Mouse (Mus musculus): ENCODE results near the gene Igf1r. TPM values are rescaled to one million over a fixed set of nuclear protein-coding genes. Genes with fewer than 3 reads are reported as not detected.

The Igf1r gene
- polyA plus RNA-seq, 1 experiment from 2014 or later: 47.2 TPM

DNA sequence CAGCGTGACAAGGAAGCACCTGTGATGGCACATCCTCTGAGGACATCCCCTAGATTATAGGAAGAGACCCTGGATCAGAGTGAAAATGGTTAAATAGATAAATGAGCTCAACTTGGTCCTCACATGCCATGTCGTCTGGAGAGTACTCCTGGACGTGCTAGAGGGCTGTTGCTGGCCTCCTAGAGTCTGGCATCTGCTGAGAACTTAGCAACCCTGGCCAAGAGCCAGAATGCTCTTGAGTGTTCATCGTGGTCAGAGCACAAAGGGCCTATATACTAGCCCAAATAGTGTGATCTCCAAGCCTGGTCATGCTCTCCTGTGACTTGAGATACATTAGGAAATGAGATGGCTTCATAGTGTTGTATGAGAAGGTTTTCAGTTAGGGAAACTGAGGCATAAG lies 257.8 kb downstream of the Igf1r start:
- no peak overlapping the region for H3K9ac ChIP-seq (replicated peaks)
- no peaks in the 10 kb centered on the region for H3K9me3 ChIP-seq
- H3K4me2 ChIP-seq: no peak overlapping the region
- WGBS: 85% methylated on average over 4 of the region's 4 CpGs
- no peaks in the 10 kb centered on the region for H3K27me3 ChIP-seq
- no peaks in the 10 kb centered on the region for H3K4me1 ChIP-seq (replicated peaks)
- H3K4me3 ChIP-seq (replicated peaks): no peak overlapping the region
- no peak overlapping the region for H3K27ac ChIP-seq
- ATAC-seq (ENCODE audit: insufficient number of reproducible peaks, insufficient read depth, low FRiP score, low TSS enrichment, low read depth): no peak
- peaks cover 97% of the 10 kb centered on the region for H3K36me3 ChIP-seq

DNA sequence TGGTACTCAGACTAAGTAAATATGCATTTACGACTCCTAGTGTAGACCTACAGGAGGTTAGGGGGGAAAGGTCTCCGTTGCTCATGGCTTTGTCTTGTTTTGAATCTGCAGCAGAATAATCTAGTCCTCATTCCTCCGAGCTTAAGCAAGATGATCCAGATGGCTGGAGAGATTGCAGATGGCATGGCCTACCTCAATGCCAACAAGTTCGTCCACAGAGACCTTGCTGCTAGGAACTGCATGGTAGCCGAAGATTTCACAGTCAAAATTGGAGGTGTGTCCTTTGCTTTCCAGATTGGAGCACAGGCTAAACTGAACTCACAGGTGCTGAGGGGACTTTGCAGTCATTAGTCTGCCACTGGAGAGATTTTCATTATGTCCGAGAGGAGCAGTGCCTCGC lies 259.3 kb downstream of the Igf1r start:
- no peaks in the 10 kb centered on the region for H3K27me3 ChIP-seq
- H3K9me3 ChIP-seq: no peaks in the 10 kb centered on the region
- H3K27ac ChIP-seq: no peak overlapping the region
- no peak for ATAC-seq (ENCODE audit: insufficient number of reproducible peaks, insufficient read depth, low FRiP score, low TSS enrichment, low read depth)
- peaks cover 97% of the 10 kb centered on the region for H3K36me3 ChIP-seq
- no peaks in the 10 kb centered on the region for H3K4me1 ChIP-seq (replicated peaks)
- no peak overlapping the region for H3K4me3 ChIP-seq (replicated peaks)
- H3K4me2 ChIP-seq: no peak overlapping the region
- 94% methylated on average over 7 of the region's 7 CpGs for WGBS
- no peak overlapping the region for H3K9ac ChIP-seq (replicated peaks)

DNA sequence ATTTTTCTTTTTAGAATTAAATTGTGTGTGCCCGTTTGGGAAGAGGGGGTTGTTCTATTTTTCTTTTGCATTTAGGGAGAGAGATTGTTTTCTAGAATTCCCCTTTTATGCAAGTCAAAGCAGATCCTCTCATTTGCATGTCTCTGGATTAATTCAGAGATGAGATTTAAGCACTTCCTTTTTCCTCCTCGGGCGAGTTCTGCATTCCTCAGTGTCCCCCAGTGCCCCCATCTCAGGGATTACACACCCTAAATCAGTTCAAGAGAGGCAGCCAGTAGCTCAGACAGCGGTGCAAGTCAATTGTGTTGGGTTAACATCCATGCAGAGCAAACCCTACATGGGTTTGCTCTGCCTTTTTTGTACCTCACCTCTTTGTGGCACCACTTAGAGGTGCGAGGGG lies 261.2 kb downstream of the Igf1r start:
- H3K27ac ChIP-seq: no peak overlapping the region
- WGBS: 93% methylated on average over 5 of the region's 5 CpGs
- H3K9ac ChIP-seq (replicated peaks): no peak overlapping the region
- H3K4me2 ChIP-seq: no peak overlapping the region
- H3K36me3 ChIP-seq: peaks cover 97% of the 10 kb centered on the region
- H3K4me3 ChIP-seq (replicated peaks): no peak overlapping the region
- ATAC-seq (ENCODE audit: insufficient number of reproducible peaks, insufficient read depth, low FRiP score, low TSS enrichment, low read depth): no peak
- H3K9me3 ChIP-seq: no peaks in the 10 kb centered on the region
- no peaks in the 10 kb centered on the region for H3K4me1 ChIP-seq (replicated peaks)
- H3K27me3 ChIP-seq: no peaks in the 10 kb centered on the region

DNA sequence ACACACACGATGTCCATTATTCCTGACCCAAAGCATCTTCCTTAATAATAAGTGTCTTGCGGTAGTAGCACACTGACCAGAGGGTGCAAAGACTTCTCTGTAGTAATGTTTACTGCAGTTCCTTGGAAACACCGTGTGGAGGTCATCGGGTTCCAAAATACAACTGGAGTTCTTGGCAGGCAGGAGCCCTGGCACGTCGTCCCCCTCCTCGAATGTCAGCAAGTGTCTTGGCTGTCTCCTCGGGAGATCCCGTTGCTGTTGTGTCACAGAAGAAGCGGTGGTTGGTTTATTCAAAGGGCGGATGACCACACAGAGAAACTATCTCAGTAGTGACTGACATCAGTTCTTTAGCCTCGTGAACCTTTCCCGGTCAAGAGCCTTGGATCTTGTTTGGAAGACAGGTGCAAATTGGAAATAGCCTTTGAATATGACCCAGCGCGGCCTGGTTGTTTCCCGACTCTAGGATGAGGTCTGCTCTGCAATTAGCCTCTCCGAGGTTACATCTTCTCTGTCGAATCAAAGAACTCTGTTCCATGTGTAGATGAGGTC lies 263.0 kb downstream of the Igf1r start:
- H3K9me3 ChIP-seq: no peaks in the 10 kb centered on the region

DNA sequence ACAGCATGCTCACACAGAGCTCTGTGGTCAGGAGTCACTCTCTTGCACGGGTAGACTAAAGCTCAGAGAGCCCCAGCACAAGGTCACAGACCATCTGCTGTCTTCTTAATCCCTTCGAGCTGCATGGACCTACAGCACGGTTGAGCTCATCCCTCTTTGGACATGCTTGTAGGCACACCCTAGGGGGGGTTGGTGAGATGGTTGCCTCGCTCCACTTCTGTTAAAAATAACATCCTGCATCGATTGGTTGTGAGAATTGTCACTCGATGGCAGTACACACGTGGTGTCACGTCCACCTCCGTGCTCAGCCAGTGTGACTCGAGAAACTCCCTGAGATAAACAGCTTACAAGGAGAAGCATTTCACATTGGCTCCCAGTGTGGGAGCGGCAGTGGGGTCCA lies 266.3 kb downstream of the Igf1r start:
- Histone ChIP-seq H3K27ac (no peak overlapping the region), H3K27me3 (no peaks in the 10 kb centered on the region), H3K9me3 (no peaks in the 10 kb centered on the region), H3K9ac (replicated peaks) (no peak overlapping the region), H3K4me1 (replicated peaks) (peaks cover 29% of the 10 kb centered on the region), H3K4me3 (replicated peaks) (no peak overlapping the region), H3K36me3 (peaks cover 91% of the 10 kb centered on the region), H3K4me2 (no peak overlapping the region)
- ATAC-seq (ENCODE audit: insufficient number of reproducible peaks, insufficient read depth, low FRiP score, low TSS enrichment, low read depth): no peak
- 93% methylated on average over 11 of the region's 11 CpGs for WGBS

More for the DNA sequence above, 263.0 kb downstream of the Igf1r start:
- Histone ChIP-seq H3K27me3 (no peaks in the 10 kb centered on the region), H3K4me1 (replicated peaks) (peaks cover 5% of the 10 kb centered on the region; the same call in 1 of the 2 replicates), H3K36me3 (peaks cover 96% of the 10 kb centered on the region), H3K4me3 (replicated peaks) (no peak overlapping the region), H3K9ac (replicated peaks) (no peak overlapping the region), H3K27ac (no peak overlapping the region), H3K4me2 (no peak overlapping the region)
- ATAC-seq (ENCODE audit: insufficient number of reproducible peaks, insufficient read depth, low FRiP score, low TSS enrichment, low read depth): no peak
- WGBS: 86% methylated on average over 18 of the region's 18 CpGs

DNA sequence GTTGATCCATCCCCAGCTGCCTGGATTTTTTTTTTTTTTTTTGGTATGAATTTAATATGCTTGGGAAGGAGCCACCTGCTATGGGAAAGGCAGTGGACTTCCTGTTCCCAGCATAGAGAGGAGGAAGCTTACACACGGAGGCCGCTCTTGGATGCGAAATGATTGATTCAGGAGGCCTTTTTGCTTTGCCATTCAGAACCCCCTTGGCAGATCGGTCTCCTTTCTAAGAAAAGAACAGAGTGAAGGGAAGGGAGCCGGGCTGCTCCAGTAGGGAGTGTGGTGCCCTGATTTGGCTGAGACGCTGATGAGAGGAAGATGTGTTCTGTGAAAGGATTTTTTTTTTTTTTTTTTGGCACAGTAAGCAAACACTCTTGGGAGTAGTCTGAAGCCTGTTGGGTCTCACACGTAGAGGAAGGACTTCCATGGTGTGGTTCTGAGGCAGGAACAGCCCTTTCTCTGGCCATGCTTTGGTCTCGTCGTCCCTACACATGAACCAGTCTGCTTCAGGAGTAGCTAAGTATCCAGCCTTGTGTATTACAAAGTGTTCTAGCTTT lies 269.1 kb downstream of the Igf1r start:
- Histone ChIP-seq H3K27me3 (no peaks in the 10 kb centered on the region), H3K27ac (peak overlapping the region; percentile 80; the same call in 1 of the 2 replicates), H3K36me3 (peaks cover 91% of the 10 kb centered on the region), H3K4me3 (replicated peaks) (no peak overlapping the region), H3K9ac (replicated peaks) (no peak overlapping the region), H3K4me1 (replicated peaks) (peaks cover 36% of the 10 kb centered on the region), H3K4me2 (no peak overlapping the region), H3K9me3 (no peaks in the 10 kb centered on the region)
- no peak for ATAC-seq (ENCODE audit: insufficient number of reproducible peaks, insufficient read depth, low FRiP score, low TSS enrichment, low read depth)
- WGBS: 86% methylated on average over 9 of the region's 9 CpGs

DNA sequence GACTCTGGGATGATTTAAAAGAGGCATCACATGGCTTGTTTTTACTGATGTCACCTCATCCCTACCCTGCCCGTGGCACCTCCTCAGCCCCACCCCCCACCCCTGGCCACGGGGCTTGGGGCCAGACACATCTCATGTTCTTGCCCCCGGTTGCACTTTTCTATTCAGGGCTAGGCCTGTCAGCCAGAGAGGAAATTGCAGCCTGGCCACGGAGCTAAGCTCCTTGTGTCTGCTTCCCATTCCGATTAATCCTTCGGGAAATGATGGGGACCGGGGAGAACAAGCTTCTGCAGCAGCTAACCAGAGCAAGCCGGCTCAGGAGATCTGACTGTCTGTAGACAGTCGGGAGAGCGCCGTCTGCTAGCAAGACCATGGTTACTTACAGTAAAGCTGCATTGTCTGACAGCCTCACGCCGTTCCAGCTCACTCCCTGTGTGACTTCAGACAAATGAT lies 270.8 kb downstream of the Igf1r start:
- Histone ChIP-seq H3K4me2 (no peak overlapping the region), H3K27ac (peak overlapping the region; percentile 80), H3K27me3 (no peaks in the 10 kb centered on the region), H3K9ac (replicated peaks) (no peak overlapping the region; the same call in 1 of the 2 replicates), H3K36me3 (peaks cover 88% of the 10 kb centered on the region), H3K9me3 (no peaks in the 10 kb centered on the region), H3K4me1 (replicated peaks) (peaks cover 43% of the 10 kb centered on the region), H3K4me3 (replicated peaks) (no peak overlapping the region)
- ATAC-seq (ENCODE audit: insufficient number of reproducible peaks, insufficient read depth, low FRiP score, low TSS enrichment, low read depth): peak; percentile 39; the same call in 1 of the 2 replicates
- WGBS: 38% methylated on average over 13 of the region's 13 CpGs

DNA sequence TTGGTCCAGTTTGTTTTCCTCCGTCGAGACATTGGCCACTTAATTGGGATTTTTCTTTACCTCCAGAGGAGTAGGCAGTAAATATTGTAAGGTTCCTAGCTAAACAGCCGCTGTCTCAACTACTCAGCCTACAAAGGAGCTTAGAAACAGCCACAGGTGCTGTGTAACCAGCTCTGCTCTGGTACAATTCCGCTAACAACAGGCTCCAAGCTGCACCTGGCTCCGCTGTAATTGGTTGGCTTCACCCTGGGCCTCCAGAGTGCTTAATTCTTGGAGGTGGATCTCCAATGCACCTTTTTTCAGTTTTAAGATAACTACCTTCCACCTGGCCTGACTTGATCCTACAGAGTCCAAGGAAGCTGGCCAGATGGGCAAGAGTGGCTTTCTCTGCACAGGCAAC lies 271.4 kb downstream of the Igf1r start:
- Histone ChIP-seq H3K27ac (peak overlapping the region; percentile 80), H3K4me2 (no peak overlapping the region), H3K36me3 (peaks cover 83% of the 10 kb centered on the region), H3K27me3 (no peaks in the 10 kb centered on the region), H3K9me3 (no peaks in the 10 kb centered on the region), H3K4me1 (replicated peaks) (peaks cover 47% of the 10 kb centered on the region), H3K4me3 (replicated peaks) (no peak overlapping the region), H3K9ac (replicated peaks) (no peak overlapping the region)
- WGBS: 69% methylated on average over 5 of the region's 5 CpGs
- no peak for ATAC-seq (ENCODE audit: insufficient number of reproducible peaks, insufficient read depth, low FRiP score, low TSS enrichment, low read depth)

DNA sequence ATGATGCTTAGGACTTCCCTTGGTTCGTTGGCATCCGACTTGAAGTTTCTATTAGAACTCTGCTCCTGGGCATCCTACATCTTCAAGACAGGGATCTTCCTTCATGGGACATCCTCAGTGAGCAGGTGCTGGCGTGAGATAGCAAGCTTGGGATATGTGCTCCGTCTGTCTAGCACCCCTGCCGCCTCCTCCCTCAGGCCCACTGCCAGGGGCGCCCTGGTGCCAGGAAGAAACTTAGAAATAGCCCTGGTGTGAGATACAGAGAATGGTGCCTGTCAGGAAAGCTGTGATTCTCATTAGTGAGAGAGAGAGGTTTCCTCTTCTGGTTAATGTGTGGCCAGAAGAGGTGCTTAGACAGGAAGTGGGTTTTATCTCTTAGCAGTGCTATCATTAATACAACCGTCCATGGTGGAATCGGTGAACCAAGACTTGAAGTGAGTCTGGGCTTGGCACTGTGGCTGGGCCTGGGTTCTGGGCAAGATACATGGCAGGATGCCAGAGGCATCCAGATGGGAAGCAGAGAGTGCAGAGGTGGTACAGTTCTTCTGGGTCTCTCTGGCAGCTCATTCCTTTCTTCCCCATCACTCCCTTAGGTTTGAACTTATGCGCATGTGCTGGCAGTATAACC lies 272.9 kb downstream of the Igf1r start:
- no peaks in the 10 kb centered on the region for H3K27me3 ChIP-seq
- H3K9ac ChIP-seq (replicated peaks): no peak overlapping the region
- H3K4me2 ChIP-seq: no peak overlapping the region
- no peaks in the 10 kb centered on the region for H3K9me3 ChIP-seq
- no peak for ATAC-seq (ENCODE audit: insufficient number of reproducible peaks, insufficient read depth, low FRiP score, low TSS enrichment, low read depth)
- H3K4me3 ChIP-seq (replicated peaks): no peak overlapping the region
- peaks cover 83% of the 10 kb centered on the region for H3K36me3 ChIP-seq
- WGBS: 92% methylated on average over 9 of the region's 9 CpGs
- H3K4me1 ChIP-seq (replicated peaks): peaks cover 43% of the 10 kb centered on the region
- 0 out of 2 replicates have a peak overlapping the region, but pooled peaks have one; percentile 23 for H3K27ac ChIP-seq

DNA sequence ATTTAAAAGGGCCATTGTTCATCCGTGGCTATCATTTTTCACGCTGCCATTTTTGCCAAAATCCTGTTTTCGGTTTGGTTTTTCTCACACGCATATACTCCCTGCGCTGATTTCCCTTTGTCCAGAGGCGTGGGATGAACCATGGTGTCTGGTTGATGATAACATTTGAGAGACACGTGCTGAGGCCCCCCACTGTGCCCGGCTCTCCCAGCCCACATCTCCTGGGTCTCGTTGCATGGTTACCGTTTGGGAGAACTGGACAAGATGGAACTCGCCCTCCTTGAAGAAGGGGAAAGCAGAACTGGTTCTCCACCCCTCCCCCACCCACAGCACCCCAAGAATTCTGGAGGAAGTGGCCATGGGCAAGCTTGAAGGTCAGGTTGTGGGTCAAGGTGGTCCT lies 274.4 kb downstream of the Igf1r start:
- ATAC-seq (ENCODE audit: insufficient number of reproducible peaks, insufficient read depth, low FRiP score, low TSS enrichment, low read depth): no peak
- Histone ChIP-seq H3K36me3 (peaks cover 82% of the 10 kb centered on the region), H3K9me3 (no peaks in the 10 kb centered on the region), H3K4me3 (replicated peaks) (no peak overlapping the region), H3K4me1 (replicated peaks) (peaks cover 37% of the 10 kb centered on the region), H3K4me2 (no peak overlapping the region), H3K9ac (replicated peaks) (no peak overlapping the region), H3K27ac (no peak overlapping the region), H3K27me3 (no peaks in the 10 kb centered on the region)
- WGBS: 84% methylated on average over 11 of the region's 11 CpGs

DNA sequence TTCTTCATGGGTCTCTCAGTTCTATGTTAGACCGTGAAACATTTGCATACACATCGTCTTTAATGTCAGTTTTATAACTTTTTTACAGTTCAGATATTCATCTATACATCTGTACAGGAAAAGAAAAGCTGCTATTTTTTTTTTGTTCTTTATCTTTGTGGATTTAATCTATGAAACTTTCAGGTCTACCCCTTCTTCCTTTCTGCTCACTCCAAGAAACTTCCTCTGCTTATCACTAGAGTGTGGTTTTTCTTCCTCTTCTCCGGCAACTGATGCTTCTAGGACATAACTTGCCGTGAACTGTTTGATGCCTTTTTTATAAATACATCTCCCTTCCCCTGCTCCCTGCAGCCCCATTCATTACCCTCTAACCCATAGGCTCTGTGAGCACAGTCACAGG lies 275.0 kb downstream of the Igf1r start:
- 82% methylated on average over 4 of the region's 4 CpGs for WGBS
- Histone ChIP-seq H3K27me3 (no peaks in the 10 kb centered on the region), H3K4me2 (no peak overlapping the region), H3K9ac (replicated peaks) (no peak overlapping the region), H3K36me3 (peaks cover 76% of the 10 kb centered on the region), H3K9me3 (no peaks in the 10 kb centered on the region), H3K4me1 (replicated peaks) (peaks cover 33% of the 10 kb centered on the region), H3K27ac (peak overlapping the region; percentile 32; the same call in 1 of the 2 replicates), H3K4me3 (replicated peaks) (no peak overlapping the region)
- ATAC-seq (ENCODE audit: insufficient number of reproducible peaks, insufficient read depth, low FRiP score, low TSS enrichment, low read depth): no peak
